8 mouse cellular contexts compared by ENCODE assay signal in the genomic region with DNA sequence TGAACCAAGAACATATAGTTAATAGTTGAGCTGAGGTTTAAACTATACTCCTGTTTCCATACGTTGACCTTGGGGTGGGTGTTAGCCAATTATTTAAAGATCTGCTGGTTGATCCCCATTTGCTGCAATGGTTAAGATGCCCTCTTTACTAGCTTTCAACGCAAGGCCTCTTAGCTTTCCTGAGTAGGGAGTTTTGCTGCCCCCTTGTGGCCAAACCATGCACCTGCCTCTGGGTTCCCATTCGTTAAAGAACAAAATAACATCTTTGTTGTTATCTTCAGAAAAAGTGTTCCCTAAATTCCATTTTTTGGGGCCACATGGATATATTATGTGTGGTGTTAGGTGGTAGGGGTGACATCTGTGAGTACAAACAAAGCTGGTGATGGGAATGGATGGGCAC. TPM values are rescaled to one million over a fixed set of nuclear protein-coding genes. Genes with fewer than 3 reads are reported as not detected.
A peak's percentile ranks its signal among the peaks of the same experiment; 100 is the strongest.
DNase-seq lines count a peak whose midpoint lies in the region; ATAC-seq and TF ChIP-seq lines count a peak whose summit lies in the region.

No protein-coding gene starts in this region.

- DNase-seq in kidney, adult 11 months = peak; percentile 32
- DNase-seq in adrenal gland, adult 18-20 months (ENCODE audit: low spot score in 2 of 2) = peak; percentile 48 to 62
- DNase-seq in heart, postnatal 36 days = peak; percentile 63 to 74
- DNase-seq in left cerebral cortex, postnatal 14 days (ENCODE audit: low spot score in 2 of 2) = peak; percentile 39 to 78
- peak; percentile 36 for DNase-seq in ovary, postnatal 14 days (ENCODE audit: low spot score)
- peak; percentile 41 to 70 for DNase-seq in thymus, postnatal 10 days (ENCODE audit: low spot score in 2 of 2)

- no peaks in the 10 kb centered on the region for H3K9me3 ChIP-seq in kidney, embryonic 15.5 days (replicated peaks)

- H3K4me1 ChIP-seq in kidney, embryonic 15.5 days = no peaks in the 10 kb centered on the region
- H3K4me1 ChIP-seq in cortical plate, adult 2 months (ENCODE audit: control insufficient read depth, insufficient read depth, low read length) = no peaks in the 10 kb centered on the region

- TF ChIP-seq POLR2A in cortical plate, adult 2 months (IDR thresholded peaks at IDR 0.05; ENCODE audit: extremely low read depth, insufficient read depth, low read length) = no peak

- no peak overlapping the region for H3K9ac ChIP-seq in kidney, embryonic 15.5 days

- ATAC-seq in kidney, embryonic 15.5 days (replicated peaks; ENCODE audit: low FRiP score) = no peak

- no peak overlapping the region for H3K4me2 ChIP-seq in kidney, embryonic 15.5 days

- no peak overlapping the region for H3K27ac ChIP-seq in kidney, embryonic 15.5 days
- no peak overlapping the region for H3K27ac ChIP-seq in cortical plate, adult 2 months (ENCODE audit: insufficient read depth, low read length)

- no peak overlapping the region for H3K4me3 ChIP-seq in kidney, embryonic 15.5 days (replicated peaks)
- no peak overlapping the region for H3K4me3 ChIP-seq in cortical plate, adult 2 months (ENCODE audit: insufficient read depth, low read length)

- TF ChIP-seq CTCF in cortical plate, adult 2 months (IDR thresholded peaks at IDR 0.05; ENCODE audit: extremely low read depth, insufficient read depth, low read length) = peak; percentile 63

- H3K36me3 ChIP-seq in kidney, embryonic 15.5 days = no peaks in the 10 kb centered on the region

- no peaks in the 10 kb centered on the region for H3K27me3 ChIP-seq in kidney, embryonic 15.5 days

- WGBS in kidney, embryonic 15.5 days = 17% methylated on average over 3 of the region's 3 CpGs

- intact Hi-C loops in heart, postnatal 36 days (cut with DNase I) = loop anchor here (1.0 to 2.0 kb wide), 2 partner anchors 92 to 192 kb away; no protein-coding TSS in a partner anchor
- intact Hi-C loops in left cerebral cortex, postnatal 14 days (cut with DNase I) = loop anchor here (1.0 kb wide), 1 partner anchor 92 kb away; no protein-coding TSS in a partner anchor

RNA-seq across cellular contexts. Expression of a gene that starts 26.0 kb away (rescaled TPM):
- polyA plus RNA-seq in kidney, embryonic 15.5 days (2015; fragmentation: Nextera tagmentation; extraction: Ambion mirVana) = not detected in 2 replicates
- total RNA-seq in adrenal gland, adult 18-20 months (2021) = 1 to 10 TPM in 1 of 2 experiments, under 1 TPM in 1; 0.27 to 2.7 TPM
- polyA plus RNA-seq in cortical plate, adult 2 months (2012; rRNA removed) = not detected in 2 replicates
- not detected for total RNA-seq in heart, postnatal 36 days (2021)
- not detected for total RNA-seq in left cerebral cortex, postnatal 14 days (2021)

RNA-seq across cellular contexts. Expression of a gene that starts 31.1 kb away (rescaled TPM):
- 21.9 and 23.7 TPM in 2 replicates for polyA plus RNA-seq in kidney, embryonic 15.5 days (2015; fragmentation: Nextera tagmentation; extraction: Ambion mirVana)
- total RNA-seq in adrenal gland, adult 18-20 months (2021) = 10 to 100 TPM; 17.2 to 18.5 TPM
- polyA plus RNA-seq in cortical plate, adult 2 months (2012; rRNA removed) = 58.4 and 60.1 TPM in 2 replicates
- total RNA-seq in heart, postnatal 36 days (2021) = 1 to 10 TPM; 5.1 to 5.6 TPM
- total RNA-seq in left cerebral cortex, postnatal 14 days (2021) = 10 to 100 TPM; 72.5 to 75.0 TPM
